Mouse (Mus musculus) lung, postnatal 0 days (tissue): ENCODE measurements around the gene Rgs6. TPM values are rescaled to one million over a fixed set of nuclear protein-coding genes. Genes with fewer than 3 reads are reported as not detected.

ENCODE experiments used
- ATAC-seq: fragments of 200-750 bp; cut with Nextera tagmentation; 2 replicates; pipeline ENCODE4 v1.8.0; 2017; ENCODE audit warnings: moderate library complexity
- DNase-seq: peaks from one replicate; pipeline ENCODE4 v3.0.0-alpha.2; 2016; ENCODE audit warnings: low spot score
- H3K27ac ChIP-seq: fragments of 300-500 bp; sonication (generic); 2 replicates; pipeline ENCODE4 v1.5.1; 2014; ENCODE audit warnings: antibody characterized with exemption, mild to moderate bottlenecking, low read length, mixed read lengths
- H3K27me3 ChIP-seq: fragments of 300-500 bp; sonication (generic); replicated peaks from 2 replicates; pipeline ENCODE4 v1.6.1; 2014; ENCODE audit warnings: low read length, mixed read lengths; ENCODE audit not compliant: insufficient read depth
- H3K36me3 ChIP-seq: fragments of 300-500 bp; sonication (generic); 2 replicates; pipeline ENCODE4 v1.6.1; 2014; ENCODE audit warnings: low read length, mixed read lengths; ENCODE audit not compliant: insufficient read depth
- H3K4me1 ChIP-seq: fragments of 300-500 bp; sonication (generic); 2 replicates; pipeline ENCODE4 v1.6.1; 2014; ENCODE audit warnings: antibody characterized with exemption, low read depth, low read length, mixed read lengths; ENCODE audit not compliant: insufficient read depth
- H3K4me2 ChIP-seq: fragments of 300-500 bp; sonication (generic); replicated peaks from 2 replicates; pipeline ENCODE4 v1.6.1; 2014; ENCODE audit warnings: low read depth, mild to moderate bottlenecking, low read length, moderate library complexity, mixed read lengths
- H3K4me3 ChIP-seq: fragments of 300-500 bp; sonication (generic); 2 replicates; pipeline ENCODE4 v1.5.1; 2014; ENCODE audit warnings: low read depth, low read length
- H3K9ac ChIP-seq: fragments of 300-500 bp; sonication (generic); replicated peaks from 2 replicates; pipeline ENCODE4 v1.6.1; 2014; ENCODE audit warnings: low read depth, mild to moderate bottlenecking
- H3K9me3 ChIP-seq: fragments of 300-500 bp; sonication (generic); 2 replicates; pipeline ENCODE4 v1.6.1; 2016; ENCODE audit warnings: low read length, mixed read lengths
- CTCF ChIP-seq: IDR thresholded peaks from 2 replicates; pipeline ENCODE4 v1.5.1; 2016; ENCODE audit warnings: antibody characterized with exemption, mild to moderate bottlenecking
- EP300 ChIP-seq: IDR thresholded peaks from 2 replicates; pipeline ENCODE4 v1.6.1; 2016; ENCODE audit warnings: antibody characterized with exemption, mild to moderate bottlenecking, control low read depth
- WGBS: fragments of 180-500 bp; shearing (Covaris S2); extraction: QIAGEN DNeasy Blood & Tissue Kit; methylation state at CpG from one replicate; pipeline ENCODE4 v1.1.7; 2014; 5-methylcytosine and 5-hydroxymethylcytosine counted together
- polyA plus RNA-seq: library from polyadenylated mRNA; unstranded; fragments of >200 nt; fragmentation: Nextera tagmentation; extraction: Ambion mirVana; gene quantifications from 2 replicates; pipeline ENCODE4 v1.2.1, GENCODE M21; 2015

Rgs6 gene
- polyA plus RNA-seq, 1 experiment from 2014 or later = 2.6 TPM

DNA sequence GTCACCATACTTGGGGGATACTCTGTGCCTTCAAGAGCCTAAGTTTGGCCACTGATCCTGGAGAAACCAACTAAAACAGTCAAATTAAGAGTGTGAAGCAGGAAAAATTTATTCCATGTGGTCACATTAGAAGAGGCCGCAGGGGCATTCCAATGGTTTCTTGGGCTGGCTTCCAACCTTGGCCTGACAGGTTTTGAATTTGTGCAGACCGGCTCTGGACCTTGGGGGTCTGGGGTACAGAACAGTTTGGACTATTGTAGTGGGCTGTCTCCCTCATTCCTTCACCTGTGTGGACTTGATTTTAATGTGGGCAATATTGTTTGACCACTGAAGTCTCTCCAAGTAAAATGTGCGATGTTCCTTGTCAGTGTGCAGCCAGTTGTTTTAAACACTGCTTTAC, 222.5 kb downstream of the Rgs6 start:
- TF ChIP-seq EP300 = no peak
- TF ChIP-seq CTCF = no peak
- ATAC-seq (no peak), DNase-seq (no peak)
- Histone ChIP-seq H3K9me3 (no peaks in the 10 kb centered on the region), H3K27ac (no peak overlapping the region), H3K27me3 (no peaks in the 10 kb centered on the region), H3K4me1 (no peaks in the 10 kb centered on the region), H3K9ac (no peak overlapping the region), H3K4me3 (no peak overlapping the region), H3K4me2 (no peak overlapping the region), H3K36me3 (no peaks in the 10 kb centered on the region)
- WGBS = 91% methylated on average over 3 of the region's 3 CpGs

DNA sequence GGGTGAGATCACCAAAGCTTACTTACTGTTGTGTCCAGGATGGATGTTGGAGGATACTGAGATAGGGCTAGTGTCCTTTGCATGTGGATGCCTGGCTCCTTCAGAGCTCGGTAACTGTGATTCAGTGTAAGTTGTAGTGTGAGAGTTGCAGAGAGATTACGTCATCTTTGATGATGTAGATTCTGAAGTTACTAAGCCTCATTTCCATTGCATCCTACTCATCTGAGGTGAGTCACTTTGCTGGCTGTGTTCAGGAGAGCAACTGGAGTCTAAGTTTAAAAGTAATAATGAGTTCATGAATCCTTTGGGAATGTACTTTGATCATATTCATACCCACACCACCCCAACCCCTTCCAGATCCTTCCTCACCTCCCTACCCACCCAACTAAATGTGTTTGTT, 227.9 kb downstream of the Rgs6 start:
- no peaks in the 10 kb centered on the region for H3K4me1 ChIP-seq
- ATAC-seq (no peak), DNase-seq (no peak)
- H3K27ac ChIP-seq = no peak overlapping the region
- no peaks in the 10 kb centered on the region for H3K27me3 ChIP-seq
- TF ChIP-seq EP300 (no peak), CTCF (no peak)
- no peaks in the 10 kb centered on the region for H3K36me3 ChIP-seq
- H3K9ac ChIP-seq = no peak overlapping the region
- H3K9me3 ChIP-seq = no peaks in the 10 kb centered on the region
- H3K4me2 ChIP-seq = no peak overlapping the region
- H3K4me3 ChIP-seq = no peak overlapping the region
- 76% methylated on average over 2 of the region's 2 CpGs for WGBS

GRCm38 (mm10) chr12:82819328-82819727, 231.2 kb downstream of the Rgs6 start:
- no peak overlapping the region for H3K4me3 ChIP-seq
- ATAC-seq = no peak
- 53% methylated on average over 6 of the region's 6 CpGs for WGBS
- H3K9me3 ChIP-seq = no peaks in the 10 kb centered on the region
- H3K9ac ChIP-seq = no peak overlapping the region
- no peak for DNase-seq
- H3K4me1 ChIP-seq = no peaks in the 10 kb centered on the region
- no peak for TF ChIP-seq EP300
- TF ChIP-seq CTCF = no peak
- H3K36me3 ChIP-seq = no peaks in the 10 kb centered on the region
- H3K27me3 ChIP-seq = no peaks in the 10 kb centered on the region
- no peak overlapping the region for H3K4me2 ChIP-seq
- no peak overlapping the region for H3K27ac ChIP-seq

DNA sequence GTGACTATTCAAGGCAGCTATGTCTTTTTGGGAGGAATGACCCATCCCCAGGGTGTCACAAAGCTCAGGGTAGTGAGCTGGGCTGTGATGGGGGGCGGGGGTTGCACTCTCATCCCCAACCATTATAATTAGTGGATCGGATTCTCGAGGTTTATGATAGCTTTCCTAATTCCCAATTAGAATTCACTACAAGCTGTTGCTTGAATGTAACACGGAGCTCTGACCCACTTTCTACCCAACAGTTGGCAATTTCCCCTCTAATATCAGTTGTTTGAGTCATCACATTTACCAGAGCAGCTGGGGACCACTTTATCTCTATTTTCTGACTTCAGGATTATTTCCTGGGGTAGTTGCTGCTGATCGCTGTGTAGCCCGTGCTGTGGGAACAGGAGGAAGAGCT, 231.9 kb downstream of the Rgs6 start:
- DNase-seq = no peak
- no peak overlapping the region for H3K9ac ChIP-seq
- no peak overlapping the region for H3K27ac ChIP-seq
- TF ChIP-seq EP300 (no peak), CTCF (no peak)
- no peak overlapping the region for H3K4me2 ChIP-seq
- 80% methylated on average over 6 of the region's 6 CpGs for WGBS
- no peaks in the 10 kb centered on the region for H3K36me3 ChIP-seq
- ATAC-seq = no peak
- no peaks in the 10 kb centered on the region for H3K9me3 ChIP-seq
- H3K27me3 ChIP-seq = no peaks in the 10 kb centered on the region
- H3K4me3 ChIP-seq = no peak overlapping the region
- H3K4me1 ChIP-seq = no peaks in the 10 kb centered on the region

DNA sequence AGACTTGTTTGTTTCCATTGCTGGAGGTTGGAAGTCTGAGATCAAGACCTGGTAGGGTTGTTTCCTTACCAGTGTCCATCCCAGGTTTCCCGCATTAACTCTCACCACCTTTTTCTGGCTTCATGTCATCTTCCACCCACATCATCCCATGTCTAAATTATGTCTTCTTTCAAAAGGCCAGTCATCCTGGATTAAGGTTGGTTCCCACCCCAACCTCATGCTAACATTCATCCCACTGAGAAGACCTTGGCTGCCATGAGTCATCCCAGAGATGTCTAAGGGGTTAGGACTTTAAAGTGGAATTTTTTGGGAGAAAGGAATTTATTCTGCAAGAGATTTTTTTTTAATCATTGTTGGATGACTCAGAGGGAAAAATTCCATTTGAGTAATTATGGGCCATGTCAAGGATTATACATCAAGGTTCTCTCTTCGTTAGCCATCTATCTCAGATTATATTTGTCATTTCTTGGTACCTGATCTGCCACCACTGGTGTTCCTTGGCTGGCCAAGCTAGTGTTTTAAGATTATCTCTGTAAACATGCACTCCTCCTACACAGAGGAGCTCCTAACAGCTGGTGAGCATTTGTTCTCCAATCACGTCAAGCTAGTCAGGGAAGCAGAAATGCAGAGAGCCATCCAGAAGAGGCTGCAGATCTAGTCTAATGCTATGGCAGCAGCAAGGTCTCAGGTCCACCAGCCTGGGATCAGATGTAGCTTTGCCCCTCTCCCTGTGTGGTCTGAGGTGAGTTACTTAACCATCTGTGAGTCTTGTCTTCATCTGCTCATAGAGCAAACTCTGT, 234.9 kb downstream of the Rgs6 start:
- ATAC-seq = no peak
- Histone ChIP-seq H3K9ac (no peak overlapping the region), H3K4me2 (no peak overlapping the region), H3K27me3 (no peaks in the 10 kb centered on the region), H3K4me3 (no peak overlapping the region), H3K27ac (no peak overlapping the region), H3K4me1 (no peaks in the 10 kb centered on the region), H3K9me3 (no peaks in the 10 kb centered on the region), H3K36me3 (no peaks in the 10 kb centered on the region)
- TF ChIP-seq EP300 = no peak
- no peak for TF ChIP-seq CTCF
- WGBS = 73% methylated on average over 3 of the region's 3 CpGs
- no peak for DNase-seq

- 65% methylated on average over 8 of the region's 8 CpGs for WGBS
- ATAC-seq = no peak
Observed at GRCm38 (mm10) chr12:82830333-82830732, 242.2 kb downstream of the Rgs6 start.

More at GRCm38 (mm10) chr12:82830333-82830732, 242.2 kb downstream of the Rgs6 start:
- H3K27me3 ChIP-seq = no peaks in the 10 kb centered on the region
- DNase-seq = no peak
- H3K4me1 ChIP-seq = no peaks in the 10 kb centered on the region
- no peaks in the 10 kb centered on the region for H3K9me3 ChIP-seq
- H3K36me3 ChIP-seq = no peaks in the 10 kb centered on the region
- no peak overlapping the region for H3K9ac ChIP-seq
- TF ChIP-seq EP300 (no peak), CTCF (no peak)
- H3K4me3 ChIP-seq = no peak overlapping the region
- H3K27ac ChIP-seq = no peak overlapping the region
- no peak overlapping the region for H3K4me2 ChIP-seq
